Mouse (Mus musculus) natural killer cell, adult 2 months (primary cell): ENCODE data around the gene Bri3.

ENCODE experiments used
- DNase-seq, 2 experiments: peaks; one replicate each; pipeline ENCODE4 v3.0.0; 2022; ENCODE audit warnings: low spot score in 2 of 2

Gene Bri3

GRCm38 (mm10) chr5:144234222-144234621, 10.0 kb upstream of the Bri3 start:
- no peak for DNase-seq

- no peak for DNase-seq
Measured at GRCm38 (mm10) chr5:144234714-144235113, 9.5 kb upstream of the Bri3 start.

GRCm38 (mm10) chr5:144238969-144239368, 5.3 kb upstream of the Bri3 start:
- no peak for DNase-seq

GRCm38 (mm10) chr5:144245592-144245991, 1.4 kb downstream of the Bri3 start:
- DNase-seq, result no peak

GRCm38 (mm10) chr5:144246669-144247068, 2.4 kb downstream of the Bri3 start:
- no peak for DNase-seq

GRCm38 (mm10) chr5:144247307-144247706, 3.1 kb downstream of the Bri3 start:
- no peak for DNase-seq

- DNase-seq, result no peak
Measured at GRCm38 (mm10) chr5:144247906-144248585, 3.8 kb downstream of the Bri3 start.

GRCm38 (mm10) chr5:144249871-144250270, 5.6 kb downstream of the Bri3 start:
- no peak for DNase-seq

GRCm38 (mm10) chr5:144251876-144252577, 7.8 kb downstream of the Bri3 start:
- DNase-seq, result peak in 1 of 2 experiments; percentile 20

- DNase-seq, result peak in 1 of 2 experiments; percentile 28
Measured at GRCm38 (mm10) chr5:144253212-144253611, 9.0 kb downstream of the Bri3 start.

GRCm38 (mm10) chr5:144254122-144254810, 10.0 kb downstream of the Bri3 start:
- peak; percentile 28 to 53 for DNase-seq

- peak; percentile 76 to 84 for DNase-seq
Measured at GRCm38 (mm10) chr5:144254811-144255631, 10.8 kb downstream of the Bri3 start.

- peak; percentile 49 to 62 for DNase-seq
Measured at GRCm38 (mm10) chr5:144255632-144256540, 11.6 kb downstream of the Bri3 start.

- no peak for DNase-seq
Measured at GRCm38 (mm10) chr5:144256541-144256870, 12.3 kb downstream of the Bri3 start.

- no peak for DNase-seq
Measured at GRCm38 (mm10) chr5:144256888-144257287, 12.7 kb downstream of the Bri3 start.

GRCm38 (mm10) chr5:144257451-144258110, 13.3 kb downstream of the Bri3 start:
- no peak for DNase-seq

GRCm38 (mm10) chr5:144258131-144258611, 13.9 kb downstream of the Bri3 start:
- no peak for DNase-seq

GRCm38 (mm10) chr5:144258687-144259086, 14.4 kb downstream of the Bri3 start:
- DNase-seq, result no peak

GRCm38 (mm10) chr5:144259228-144259627, 15.0 kb downstream of the Bri3 start:
- DNase-seq, result no peak

GRCm38 (mm10) chr5:144260464-144260863, 16.2 kb downstream of the Bri3 start:
- no peak for DNase-seq
